Mouse (Mus musculus) lung, postnatal 0 days (tissue): Measurements from ENCODE around the gene Edem2. TPM values are rescaled to one million over a fixed set of nuclear protein-coding genes. Genes with fewer than 3 reads are reported as not detected.

Source experiments
- ATAC-seq: fragments of 200-750 bp; cut with Nextera tagmentation; 2 replicates; pipeline ENCODE4 v1.8.0; 2017; ENCODE audit warnings: moderate library complexity
- DNase-seq: peaks from one replicate; pipeline ENCODE4 v3.0.0-alpha.2; 2016; ENCODE audit warnings: low spot score
- H3K27ac ChIP-seq: fragments of 300-500 bp; sonication (generic); 2 replicates; pipeline ENCODE4 v1.5.1; 2014; ENCODE audit warnings: antibody characterized with exemption, mild to moderate bottlenecking, low read length, mixed read lengths
- H3K27me3 ChIP-seq: fragments of 300-500 bp; sonication (generic); replicated peaks from 2 replicates; pipeline ENCODE4 v1.6.1; 2014; ENCODE audit warnings: low read length, mixed read lengths; ENCODE audit not compliant: insufficient read depth
- H3K36me3 ChIP-seq: fragments of 300-500 bp; sonication (generic); 2 replicates; pipeline ENCODE4 v1.6.1; 2014; ENCODE audit warnings: low read length, mixed read lengths; ENCODE audit not compliant: insufficient read depth
- H3K4me1 ChIP-seq: fragments of 300-500 bp; sonication (generic); 2 replicates; pipeline ENCODE4 v1.6.1; 2014; ENCODE audit warnings: antibody characterized with exemption, low read depth, low read length, mixed read lengths; ENCODE audit not compliant: insufficient read depth
- H3K4me2 ChIP-seq: fragments of 300-500 bp; sonication (generic); replicated peaks from 2 replicates; pipeline ENCODE4 v1.6.1; 2014; ENCODE audit warnings: low read depth, mild to moderate bottlenecking, low read length, moderate library complexity, mixed read lengths
- H3K4me3 ChIP-seq: fragments of 300-500 bp; sonication (generic); 2 replicates; pipeline ENCODE4 v1.5.1; 2014; ENCODE audit warnings: low read depth, low read length
- H3K9ac ChIP-seq: fragments of 300-500 bp; sonication (generic); replicated peaks from 2 replicates; pipeline ENCODE4 v1.6.1; 2014; ENCODE audit warnings: low read depth, mild to moderate bottlenecking
- H3K9me3 ChIP-seq: fragments of 300-500 bp; sonication (generic); 2 replicates; pipeline ENCODE4 v1.6.1; 2016; ENCODE audit warnings: low read length, mixed read lengths
- CTCF ChIP-seq: IDR thresholded peaks from 2 replicates; pipeline ENCODE4 v1.5.1; 2016; ENCODE audit warnings: antibody characterized with exemption, mild to moderate bottlenecking
- EP300 ChIP-seq: IDR thresholded peaks from 2 replicates; pipeline ENCODE4 v1.6.1; 2016; ENCODE audit warnings: antibody characterized with exemption, mild to moderate bottlenecking, control low read depth
- WGBS: fragments of 180-500 bp; shearing (Covaris S2); extraction: QIAGEN DNeasy Blood & Tissue Kit; methylation state at CpG from one replicate; pipeline ENCODE4 v1.1.7; 2014; 5-methylcytosine and 5-hydroxymethylcytosine counted together
- polyA plus RNA-seq: library from polyadenylated mRNA; unstranded; fragments of >200 nt; fragmentation: Nextera tagmentation; extraction: Ambion mirVana; gene quantifications from 2 replicates; pipeline ENCODE4 v1.2.1, GENCODE M21; 2015

Gene Edem2
- polyA plus RNA-seq, 1 experiment from 2014 or later = 47.3 TPM

- peak; percentile 72 for DNase-seq
- TF ChIP-seq EP300 (no peak), CTCF (peak; percentile 76)
- Histone ChIP-seq H3K27me3 (no peaks in the 10 kb centered on the region), H3K4me1 (no peaks in the 10 kb centered on the region), H3K9ac (no peak overlapping the region), H3K36me3 (no peaks in the 10 kb centered on the region), H3K4me3 (no peak overlapping the region), H3K27ac (no peak overlapping the region), H3K4me2 (no peak overlapping the region), H3K9me3 (no peaks in the 10 kb centered on the region)
- 5% methylated on average over 1 of the region's 1 CpGs for WGBS
- ATAC-seq = peak; percentile 54
Observed at GRCm38 (mm10) chr2:155755746-155756145, 26.5 kb upstream of the Edem2 start.

GRCm38 (mm10) chr2:155751014-155751786, 21.9 kb upstream of the Edem2 start, which contains the start of gene Procr:
Gene Procr (plus strand): TSS chr2:155751117.
- DNase-seq (peak; percentile 73), ATAC-seq (peak; percentile 85)
- 2% methylated on average over 25 of the region's 25 CpGs for WGBS

GRCm38 (mm10) chr2:155749394-155749793, 20.1 kb upstream of the Edem2 start:
- Histone ChIP-seq H3K9me3 (no peaks in the 10 kb centered on the region), H3K36me3 (no peaks in the 10 kb centered on the region), H3K4me3 (no peak overlapping the region), H3K27me3 (no peaks in the 10 kb centered on the region), H3K9ac (no peak overlapping the region), H3K4me2 (no peak overlapping the region), H3K4me1 (no peaks in the 10 kb centered on the region), H3K27ac (no peak overlapping the region)
- DNase-seq (no peak), ATAC-seq (no peak)
- WGBS = 90% methylated on average over 4 of the region's 4 CpGs
- TF ChIP-seq CTCF (no peak), EP300 (no peak)

More at GRCm38 (mm10) chr2:155751014-155751786, 21.9 kb upstream of the Edem2 start, which contains the start of gene Procr:
- Histone ChIP-seq H3K27me3 (no peaks in the 10 kb centered on the region), H3K9ac (peak within 1 kb of the TSS; percentile 29), H3K4me3 (peak within 1 kb of the TSS; percentile 39), H3K4me1 (no peaks in the 10 kb centered on the region), H3K36me3 (no peaks in the 10 kb centered on the region), H3K9me3 (no peaks in the 10 kb centered on the region), H3K4me2 (peak within 1 kb of the TSS; percentile 60), H3K27ac (no peak within 1 kb of the TSS)
- no peak for TF ChIP-seq EP300
- no peak for TF ChIP-seq CTCF

- no peak overlapping the region for H3K27ac ChIP-seq
- no peak overlapping the region for H3K9ac ChIP-seq
- TF ChIP-seq CTCF = no peak
- no peak for TF ChIP-seq EP300
- H3K9me3 ChIP-seq = no peaks in the 10 kb centered on the region
- no peaks in the 10 kb centered on the region for H3K36me3 ChIP-seq
- H3K4me3 ChIP-seq = no peak overlapping the region
- no peaks in the 10 kb centered on the region for H3K27me3 ChIP-seq
- DNase-seq = no peak
- 46% methylated on average over 3 of the region's 3 CpGs for WGBS
- H3K4me1 ChIP-seq = no peaks in the 10 kb centered on the region
- H3K4me2 ChIP-seq = no peak overlapping the region
- ATAC-seq = no peak
Observed at GRCm38 (mm10) chr2:155745487-155745886, 16.2 kb upstream of the Edem2 start.

- Histone ChIP-seq H3K27ac (no peak overlapping the region), H3K27me3 (no peaks in the 10 kb centered on the region), H3K4me3 (no peak overlapping the region), H3K36me3 (no peaks in the 10 kb centered on the region), H3K4me1 (no peaks in the 10 kb centered on the region), H3K9me3 (no peaks in the 10 kb centered on the region), H3K4me2 (no peak overlapping the region), H3K9ac (no peak overlapping the region)
- no peak for TF ChIP-seq EP300
- TF ChIP-seq CTCF = no peak
- ATAC-seq (peak; percentile 13; the same call in 1 of the 2 replicates), DNase-seq (no peak)
- WGBS = 56% methylated on average over 9 of the region's 9 CpGs
Observed at GRCm38 (mm10) chr2:155743351-155743750, 14.1 kb upstream of the Edem2 start.

- Histone ChIP-seq H3K4me1 (no peaks in the 10 kb centered on the region), H3K4me3 (no peak overlapping the region), H3K9me3 (no peaks in the 10 kb centered on the region), H3K27ac (peak overlapping the region; percentile 26; the same call in 1 of the 2 replicates), H3K27me3 (no peaks in the 10 kb centered on the region), H3K4me2 (no peak overlapping the region), H3K36me3 (no peaks in the 10 kb centered on the region), H3K9ac (no peak overlapping the region)
- ATAC-seq = peak; percentile 91
- peak; percentile 63 for DNase-seq
- WGBS = 21% methylated on average over 12 of the region's 12 CpGs
- TF ChIP-seq CTCF (no peak), EP300 (peak; percentile 74)
Observed at GRCm38 (mm10) chr2:155742931-155743337, 13.7 kb upstream of the Edem2 start.
